ENCODE assay signal across 11 mouse cellular contexts in the genomic region with DNA sequence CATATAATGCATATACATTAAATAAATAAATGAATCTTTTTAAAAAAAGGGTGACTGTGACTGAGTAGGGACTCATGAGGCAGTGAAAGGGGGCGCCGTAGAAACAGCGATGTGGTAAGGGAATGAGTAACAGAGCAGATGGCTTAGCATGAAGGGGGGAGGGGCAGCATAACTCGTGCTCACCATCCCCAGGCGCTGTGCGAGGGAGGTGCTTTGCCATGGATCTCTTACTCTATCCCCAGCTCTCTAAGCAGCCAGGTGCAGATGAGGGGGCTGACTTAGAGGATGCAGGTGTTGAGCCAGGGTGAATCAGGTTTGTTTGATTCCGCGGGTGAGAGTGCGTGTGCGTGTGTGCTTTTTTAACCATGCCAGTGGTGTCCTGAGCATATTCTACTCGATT. TPM values are rescaled to one million over a fixed set of nuclear protein-coding genes. Genes with fewer than 3 reads are reported as not detected.
A peak's percentile ranks its signal among the peaks of the same experiment; 100 is the strongest.
DNase-seq lines count a peak whose midpoint lies in the region; ATAC-seq and TF ChIP-seq lines count a peak whose summit lies in the region.
"Had no signal": no experiment of that assay in that cellular context is flagged by ENCODE, and none has a peak within 500 bp of the region (broad histone marks: within the 10 kb centered on the region; RNA-seq: fewer than 3 reads in every experiment).

No protein-coding gene starts in this region.

- no peak for TF ChIP-seq CTCF in G1E (IDR thresholded peaks at IDR 0.05; ENCODE audit: low read depth, low read length)

- ATAC-seq in G1E (ENCODE audit: extremely low read depth, insufficient number of reproducible peaks, low FRiP score, poor library complexity, severe bottlenecking): no peak
- no peak for ATAC-seq in cerebellum, adult (ENCODE audit: insufficient number of reproducible peaks, low FRiP score, low TSS enrichment)
- ATAC-seq: intestine, postnatal 0 days had no signal

- H3K9me3 ChIP-seq in G1E (replicated peaks): peaks cover 7% of the 10 kb centered on the region
- H3K9me3 ChIP-seq: lung, embryonic 15.5 days; neural tube, embryonic 12.5 days; stomach, embryonic 15.5 days had no signal

- H3K4me1 ChIP-seq in G1E (ENCODE audit: insufficient read depth, low read depth, low read length): peaks cover 52% of the 10 kb centered on the region

- peak overlapping the region; percentile 9; the same call in 1 of the 2 replicates for H3K4me3 ChIP-seq in G1E (ENCODE audit: low read depth, low read length)
- H3K4me3 ChIP-seq: lung, embryonic 15.5 days; neural tube, embryonic 12.5 days; stomach, embryonic 15.5 days had no signal

- no peaks in the 10 kb centered on the region for H3K36me3 ChIP-seq in G1E (replicated peaks)
- H3K36me3 ChIP-seq: lung, embryonic 15.5 days; neural tube, embryonic 12.5 days; stomach, embryonic 15.5 days had no signal

- DNase-seq in CD4-positive, CD25-positive, alpha-beta regulatory T cell, adult 2 months (ENCODE audit: low read depth, low spot score): peak; percentile 78
- DNase-seq in G1E (ENCODE audit: low spot score): no peak
- DNase-seq in layer of hippocampus, adult 9-10 months (ENCODE audit: low spot score): peak; percentile 31
- DNase-seq in right cerebral cortex, adult 2 months (ENCODE audit: low spot score in 2 of 2): peak; percentile 78 to 83
- DNase-seq in spleen, adult 18-20 months: no peak
- no peak for DNase-seq in gastrocnemius, postnatal 25 days

- peaks cover 13% of the 10 kb centered on the region for H3K27me3 ChIP-seq in G1E (ENCODE audit: insufficient read depth, low read length)
- H3K27me3 ChIP-seq: lung, embryonic 15.5 days; neural tube, embryonic 12.5 days; stomach, embryonic 15.5 days had no signal

RNA-seq across cellular contexts. Expression of gene Tns4, which starts 22.0 kb away (rescaled TPM):
- total RNA-seq in G1E (2014; fragmentation: Nextera tagmentation) (not detected in 2 replicates), G1E (2017) (1.4 TPM in 2 replicates)
- 0.02 and 0.22 TPM in 2 replicates for polyA plus RNA-seq in G1E (2012)
- under 1 TPM in 1 of 2 experiments, not detected in 1; 0.05 TPM for total RNA-seq in gastrocnemius, postnatal 25 days (2021)

RNA-seq across cellular contexts. Expression of gene Ccr7, which starts 43.7 kb away (rescaled TPM):
- total RNA-seq in G1E (2014; fragmentation: Nextera tagmentation): not detected in 2 replicates
- 0.11 TPM in 1 of 2 replicates, not detected in the other for total RNA-seq in G1E (2017)
- polyA plus RNA-seq in G1E (2012): not detected in 2 replicates
- total RNA-seq in gastrocnemius, postnatal 25 days (2021): not detected

Comparison
In these comparisons a context has a peak if more than half of its experiments do, and no peak if none do; other contexts are left out.
1. DNase-seq: peak in CD4-positive, CD25-positive, alpha-beta regulatory T cell, adult 2 months (single experiment), layer of hippocampus, adult 9-10 months (single experiment) and right cerebral cortex, adult 2 months (2 of 2); none in G1E (single experiment), spleen, adult 18-20 months (0 of 2) and gastrocnemius, postnatal 25 days (single experiment).